Mouse (Mus musculus) kidney, postnatal 0 days (tissue): ENCODE measurements around the gene Calm5. TPM values are rescaled to one million over a fixed set of nuclear protein-coding genes. Genes with fewer than 3 reads are reported as not detected.
"Not testable (repeated sequence)": the region's sequence is repeated elsewhere in the genome, so short reads cannot be mapped to it uniquely, and the experiment has no call there.

Experiments used
- ATAC-seq: fragments of 200-750 bp; cut with Nextera tagmentation; replicated peaks from 2 replicates; pipeline ENCODE4 v1.8.0; 2017; ENCODE audit warnings: low read depth, moderate number of reproducible peaks, moderate TSS enrichment, moderate library complexity; ENCODE audit not compliant: low FRiP score
- DNase-seq: peaks from one replicate; pipeline ENCODE4 v3.0.0-alpha.2; 2016; ENCODE audit warnings: low spot score
- H3K27ac ChIP-seq: fragments of 300-500 bp; sonication (generic); 2 replicates; pipeline ENCODE4 v1.5.1; 2014; ENCODE audit warnings: mild to moderate bottlenecking
- H3K27me3 ChIP-seq: fragments of 300-500 bp; sonication (generic); 2 replicates; pipeline ENCODE4 v1.6.1; 2014; ENCODE audit warnings: low read length, mixed read lengths; ENCODE audit not compliant: insufficient read depth
- H3K36me3 ChIP-seq: fragments of 300-500 bp; sonication (generic); 2 replicates; pipeline ENCODE4 v1.6.1; 2014; ENCODE audit warnings: low read length, mixed read lengths; ENCODE audit not compliant: insufficient read depth
- H3K4me1 ChIP-seq: fragments of 300-500 bp; sonication (generic); replicated peaks from 2 replicates; pipeline ENCODE4 v1.6.1; 2014; ENCODE audit warnings: antibody characterized with exemption, low read length, mixed read lengths; ENCODE audit not compliant: insufficient read depth
- H3K4me2 ChIP-seq: fragments of 300-500 bp; sonication (generic); 2 replicates; pipeline ENCODE4 v1.6.1; 2014; ENCODE audit warnings: mild to moderate bottlenecking, low read length, moderate library complexity, mixed read lengths
- H3K4me3 ChIP-seq: fragments of 300-500 bp; sonication (generic); replicated peaks from 2 replicates; pipeline ENCODE4 v1.5.1; 2014; ENCODE audit warnings: low read depth, low read length
- H3K9ac ChIP-seq: fragments of 300-500 bp; sonication (generic); 2 replicates; pipeline ENCODE4 v1.6.1; 2014; ENCODE audit warnings: low read depth, low read length
- H3K9me3 ChIP-seq: fragments of 300-500 bp; sonication (generic); replicated peaks from 2 replicates; pipeline ENCODE4 v1.6.1; 2016; ENCODE audit warnings: low read length, inconsistent platforms, mixed read lengths
- CTCF ChIP-seq: IDR thresholded peaks from 2 replicates; pipeline ENCODE4 v1.5.1; 2016; ENCODE audit warnings: antibody characterized with exemption, low read depth, mild to moderate bottlenecking, moderate library complexity
- WGBS: fragments of 180-500 bp; shearing (Covaris S2); extraction: QIAGEN DNeasy Blood & Tissue Kit; methylation state at CpG from one replicate; pipeline ENCODE4 v1.1.7; 2014; 5-methylcytosine and 5-hydroxymethylcytosine counted together
- polyA plus RNA-seq: library from polyadenylated mRNA; unstranded; fragments of >200 nt; fragmentation: Nextera tagmentation; extraction: Ambion mirVana; gene quantifications from 2 replicates; pipeline ENCODE4 v1.2.1, GENCODE M21; 2015

Calm5 gene
- polyA plus RNA-seq, 1 experiment from 2014 or later: not detected

GRCm38 (mm10) chr13:3818740-3819076 lies 35.3 kb upstream of the Calm5 start:
- H3K9ac ChIP-seq: no peak overlapping the region
- no peaks in the 10 kb centered on the region for H3K36me3 ChIP-seq
- 83% methylated on average over 2 of the region's 2 CpGs for WGBS
- no peak overlapping the region for H3K4me2 ChIP-seq
- no peak overlapping the region for H3K4me3 ChIP-seq
- no peaks in the 10 kb centered on the region for H3K9me3 ChIP-seq
- DNase-seq (no peak), ATAC-seq (no peak)
- no peaks in the 10 kb centered on the region for H3K27me3 ChIP-seq
- no peak overlapping the region for H3K27ac ChIP-seq
- no peaks in the 10 kb centered on the region for H3K4me1 ChIP-seq
- no peak for TF ChIP-seq CTCF

GRCm38 (mm10) chr13:3822105-3822504 lies 31.9 kb upstream of the Calm5 start:
- Histone ChIP-seq H3K36me3 (no peaks in the 10 kb centered on the region), H3K4me1 (no peaks in the 10 kb centered on the region), H3K27me3 (no peaks in the 10 kb centered on the region), H3K4me3 (no peak overlapping the region), H3K4me2 (no peak overlapping the region), H3K9me3 (no peaks in the 10 kb centered on the region), H3K9ac (no peak overlapping the region), H3K27ac (no peak overlapping the region)
- DNase-seq (no peak), ATAC-seq (no peak)
- WGBS: 43% methylated on average over 4 of the region's 4 CpGs
- TF ChIP-seq CTCF: no peak

GRCm38 (mm10) chr13:3825726-3826125 lies 28.2 kb upstream of the Calm5 start:
- no peaks in the 10 kb centered on the region for H3K36me3 ChIP-seq
- ATAC-seq: no peak
- H3K4me1 ChIP-seq: no peaks in the 10 kb centered on the region
- H3K4me2 ChIP-seq: no peak overlapping the region
- H3K9ac ChIP-seq: no peak overlapping the region
- H3K9me3 ChIP-seq: no peaks in the 10 kb centered on the region
- no peaks in the 10 kb centered on the region for H3K27me3 ChIP-seq
- no peak for TF ChIP-seq CTCF
- DNase-seq: no peak
- H3K4me3 ChIP-seq: no peak overlapping the region
- H3K27ac ChIP-seq: no peak overlapping the region

GRCm38 (mm10) chr13:3831546-3831945 lies 22.4 kb upstream of the Calm5 start:
- H3K9me3 ChIP-seq: no peaks in the 10 kb centered on the region
- ATAC-seq: no peak
- H3K4me2 ChIP-seq: no peak overlapping the region
- TF ChIP-seq CTCF: no peak
- no peak overlapping the region for H3K4me3 ChIP-seq
- no peaks in the 10 kb centered on the region for H3K4me1 ChIP-seq
- no peaks in the 10 kb centered on the region for H3K27me3 ChIP-seq
- 79% methylated on average over 5 of the region's 5 CpGs for WGBS
- no peak overlapping the region for H3K9ac ChIP-seq
- no peaks in the 10 kb centered on the region for H3K36me3 ChIP-seq
- 0 out of 2 replicates have a peak overlapping the region, but pooled peaks have one; percentile 8 for H3K27ac ChIP-seq
- DNase-seq: no peak

GRCm38 (mm10) chr13:3831994-3832393 lies 22.0 kb upstream of the Calm5 start:
- no peaks in the 10 kb centered on the region for H3K36me3 ChIP-seq
- no peak overlapping the region for H3K9ac ChIP-seq
- H3K4me1 ChIP-seq: no peaks in the 10 kb centered on the region
- no peaks in the 10 kb centered on the region for H3K27me3 ChIP-seq
- ATAC-seq: peak; percentile 78; the same call in 1 of the 2 replicates
- TF ChIP-seq CTCF: no peak
- H3K4me3 ChIP-seq: no peak overlapping the region
- no peak for DNase-seq
- peak overlapping the region; percentile 8; the same call in 1 of the 2 replicates for H3K27ac ChIP-seq
- 29% methylated on average over 1 of the region's 1 CpGs for WGBS
- H3K9me3 ChIP-seq: no peaks in the 10 kb centered on the region
- H3K4me2 ChIP-seq: no peak overlapping the region

- Histone ChIP-seq H3K27me3 (no peaks in the 10 kb centered on the region), H3K27ac (no peak overlapping the region; the same call in 1 of the 2 replicates), H3K4me1 (no peaks in the 10 kb centered on the region), H3K4me3 (no peak overlapping the region), H3K9me3 (no peaks in the 10 kb centered on the region), H3K4me2 (no peak overlapping the region), H3K36me3 (no peaks in the 10 kb centered on the region), H3K9ac (no peak overlapping the region)
- ATAC-seq (no peak), DNase-seq (peak; percentile 13)
- 34% methylated on average over 2 of the region's 2 CpGs for WGBS
- TF ChIP-seq CTCF: no peak
Measured at GRCm38 (mm10) chr13:3832450-3832849, 21.5 kb upstream of the Calm5 start.

- H3K4me2 ChIP-seq, H3K9me3 ChIP-seq, ATAC-seq: not testable (repeated sequence)
Measured at GRCm38 (mm10) chr13:3833644-3834043, 20.3 kb upstream of the Calm5 start.

GRCm38 (mm10) chr13:3837312-3837807 lies 16.6 kb upstream of the Calm5 start, which contains the start of gene Calm4:
Gene Calm4 (plus strand): TSS chr13:3837757.
- H3K4me3 ChIP-seq, H3K27me3 ChIP-seq, H3K4me1 ChIP-seq, H3K9me3 ChIP-seq, H3K9ac ChIP-seq, H3K27ac ChIP-seq, H3K4me2 ChIP-seq, H3K36me3 ChIP-seq, DNase-seq, ATAC-seq: not testable (repeated sequence)

More at GRCm38 (mm10) chr13:3833644-3834043, 20.3 kb upstream of the Calm5 start:
- not testable (repeated sequence) for H3K4me3 ChIP-seq, H3K27me3 ChIP-seq, H3K4me1 ChIP-seq, H3K27ac ChIP-seq, H3K36me3 ChIP-seq, H3K9ac ChIP-seq, DNase-seq

- H3K9me3 ChIP-seq, ATAC-seq, DNase-seq, H3K9ac ChIP-seq, H3K4me3 ChIP-seq, H3K27ac ChIP-seq, H3K4me2 ChIP-seq, H3K36me3 ChIP-seq, H3K4me1 ChIP-seq, H3K27me3 ChIP-seq: not testable (repeated sequence)
Measured at GRCm38 (mm10) chr13:3840662-3841061, 13.3 kb upstream of the Calm5 start.
